Mouse (Mus musculus): ENCODE measurements at regions not wholly inside any gene's neighbourhood (a gene's known extent, or its start where the extent isn't known, plus 50 kb on each side); places are given as distances from the start of the nearest gene placed in this dataset.

GRCm38 (mm10) chr4:70844742-70845141 lies 309.9 kb upstream of the Megf9 start:
- Histone ChIP-seq H3K27me3 (replicated peaks; ENCODE audit: control insufficient read depth, insufficient read depth, low read length) (no peaks in the 10 kb centered on the region), H3K9me3 (ENCODE audit: control insufficient read depth, low read length) (no peaks in the 10 kb centered on the region), H3K9ac (ENCODE audit: low read depth, low read length) (no peak overlapping the region), H3K4me3 (ENCODE audit: low read length) (no peak overlapping the region), H3K4me2 (ENCODE audit: low read length) (no peak overlapping the region), H3K4me1 (ENCODE audit: control insufficient read depth, insufficient read depth, low read depth, low read length) (no peaks in the 10 kb centered on the region), H3K36me3 (ENCODE audit: control insufficient read depth, insufficient read depth, low read length) (no peaks in the 10 kb centered on the region), H3K27ac (ENCODE audit: low read depth, low read length) (no peak overlapping the region)
- WGBS = 36% methylated on average over 1 of the region's 1 CpGs
- ATAC-seq = no peak

GRCm38 (mm10) chr4:70810956-70811316 lies 276.1 kb upstream of the Megf9 start:
- H3K36me3 ChIP-seq (ENCODE audit: control insufficient read depth, insufficient read depth, low read length) = no peaks in the 10 kb centered on the region
- no peak overlapping the region for H3K4me2 ChIP-seq (ENCODE audit: low read length)
- H3K27ac ChIP-seq (ENCODE audit: low read depth, low read length) = no peak overlapping the region
- ATAC-seq = peak; percentile 70; the same call in 1 of the 2 replicates
- peaks cover 2% of the 10 kb centered on the region; the same call in 1 of the 2 replicates for H3K9me3 ChIP-seq (ENCODE audit: control insufficient read depth, low read length)
- no peaks in the 10 kb centered on the region for H3K27me3 ChIP-seq (replicated peaks; ENCODE audit: control insufficient read depth, insufficient read depth, low read length)
- 18% methylated on average over 2 of the region's 2 CpGs for WGBS
- H3K9ac ChIP-seq (ENCODE audit: low read depth, low read length) = no peak overlapping the region
- H3K4me1 ChIP-seq (ENCODE audit: control insufficient read depth, insufficient read depth, low read depth, low read length) = no peaks in the 10 kb centered on the region
- no peak overlapping the region for H3K4me3 ChIP-seq (ENCODE audit: low read length)

GRCm38 (mm10) chr4:70810311-70810955 lies 275.6 kb upstream of the Megf9 start:
- Histone ChIP-seq H3K4me3 (ENCODE audit: low read length) (no peak overlapping the region), H3K4me1 (ENCODE audit: control insufficient read depth, insufficient read depth, low read depth, low read length) (no peaks in the 10 kb centered on the region), H3K9ac (ENCODE audit: low read depth, low read length) (no peak overlapping the region), H3K27ac (ENCODE audit: low read depth, low read length) (no peak overlapping the region), H3K27me3 (replicated peaks; ENCODE audit: control insufficient read depth, insufficient read depth, low read length) (no peaks in the 10 kb centered on the region), H3K9me3 (ENCODE audit: control insufficient read depth, low read length) (peaks cover 2% of the 10 kb centered on the region; the same call in 1 of the 2 replicates), H3K36me3 (ENCODE audit: control insufficient read depth, insufficient read depth, low read length) (no peaks in the 10 kb centered on the region), H3K4me2 (ENCODE audit: low read length) (no peak overlapping the region)
- 0 out of 2 replicates have a peak, but pooled peaks have one; percentile 45 for ATAC-seq

- no peak overlapping the region for H3K27ac ChIP-seq (ENCODE audit: low read depth, low read length)
- H3K4me1 ChIP-seq (ENCODE audit: control insufficient read depth, insufficient read depth, low read depth, low read length) = no peaks in the 10 kb centered on the region
- WGBS = 71% methylated on average over 3 of the region's 3 CpGs
- no peak overlapping the region for H3K4me3 ChIP-seq (ENCODE audit: low read length)
- H3K36me3 ChIP-seq (ENCODE audit: control insufficient read depth, insufficient read depth, low read length) = no peaks in the 10 kb centered on the region
- H3K9ac ChIP-seq (ENCODE audit: low read depth, low read length) = no peak overlapping the region
- no peak overlapping the region for H3K4me2 ChIP-seq (ENCODE audit: low read length)
- ATAC-seq = no peak
- H3K27me3 ChIP-seq (replicated peaks; ENCODE audit: control insufficient read depth, insufficient read depth, low read length) = no peaks in the 10 kb centered on the region
- no peaks in the 10 kb centered on the region for H3K9me3 ChIP-seq (ENCODE audit: control insufficient read depth, low read length)
Observed at GRCm38 (mm10) chr4:70804925-70805342, 270.1 kb upstream of the Megf9 start.

GRCm38 (mm10) chr4:70798483-70798882 lies 263.7 kb upstream of the Megf9 start:
- Histone ChIP-seq H3K4me3 (ENCODE audit: low read length) (no peak overlapping the region), H3K9me3 (ENCODE audit: control insufficient read depth, low read length) (no peaks in the 10 kb centered on the region), H3K9ac (ENCODE audit: low read depth, low read length) (no peak overlapping the region), H3K4me2 (ENCODE audit: low read length) (no peak overlapping the region), H3K27me3 (replicated peaks; ENCODE audit: control insufficient read depth, insufficient read depth, low read length) (no peaks in the 10 kb centered on the region), H3K27ac (ENCODE audit: low read depth, low read length) (no peak overlapping the region), H3K36me3 (ENCODE audit: control insufficient read depth, insufficient read depth, low read length) (no peaks in the 10 kb centered on the region), H3K4me1 (ENCODE audit: control insufficient read depth, insufficient read depth, low read depth, low read length) (no peaks in the 10 kb centered on the region)
- WGBS = 52% methylated on average over 1 of the region's 1 CpGs
- ATAC-seq = no peak

- WGBS = 77% methylated on average over 3 of the region's 3 CpGs
- no peaks in the 10 kb centered on the region for H3K9me3 ChIP-seq (ENCODE audit: control insufficient read depth, low read length)
- no peak overlapping the region for H3K4me3 ChIP-seq (ENCODE audit: low read length)
- no peak overlapping the region for H3K27ac ChIP-seq (ENCODE audit: low read depth, low read length)
- H3K4me2 ChIP-seq (ENCODE audit: low read length) = no peak overlapping the region
- H3K27me3 ChIP-seq (replicated peaks; ENCODE audit: control insufficient read depth, insufficient read depth, low read length) = no peaks in the 10 kb centered on the region
- no peak for ATAC-seq
- H3K4me1 ChIP-seq (ENCODE audit: control insufficient read depth, insufficient read depth, low read depth, low read length) = no peaks in the 10 kb centered on the region
- no peak overlapping the region for H3K9ac ChIP-seq (ENCODE audit: low read depth, low read length)
- H3K36me3 ChIP-seq (ENCODE audit: control insufficient read depth, insufficient read depth, low read length) = no peaks in the 10 kb centered on the region
Observed at GRCm38 (mm10) chr4:70797935-70798334, 263.1 kb upstream of the Megf9 start.

- H3K9ac ChIP-seq (ENCODE audit: low read depth, low read length) = no peak overlapping the region
- 48% methylated on average over 2 of the region's 2 CpGs for WGBS
- no peak overlapping the region for H3K27ac ChIP-seq (ENCODE audit: low read depth, low read length)
- no peaks in the 10 kb centered on the region for H3K4me1 ChIP-seq (ENCODE audit: control insufficient read depth, insufficient read depth, low read depth, low read length)
- no peaks in the 10 kb centered on the region for H3K27me3 ChIP-seq (replicated peaks; ENCODE audit: control insufficient read depth, insufficient read depth, low read length)
- no peak overlapping the region for H3K4me3 ChIP-seq (ENCODE audit: low read length)
- no peaks in the 10 kb centered on the region for H3K9me3 ChIP-seq (ENCODE audit: control insufficient read depth, low read length)
- ATAC-seq = no peak
- H3K4me2 ChIP-seq (ENCODE audit: low read length) = no peak overlapping the region
- no peaks in the 10 kb centered on the region for H3K36me3 ChIP-seq (ENCODE audit: control insufficient read depth, insufficient read depth, low read length)
Observed at GRCm38 (mm10) chr4:70783487-70783886, 248.7 kb upstream of the Megf9 start.

- Histone ChIP-seq H3K27ac (ENCODE audit: low read depth, low read length) (no peak overlapping the region), H3K4me3 (ENCODE audit: low read length) (no peak overlapping the region), H3K9ac (ENCODE audit: low read depth, low read length) (no peak overlapping the region), H3K4me2 (ENCODE audit: low read length) (no peak overlapping the region), H3K36me3 (ENCODE audit: control insufficient read depth, insufficient read depth, low read length) (no peaks in the 10 kb centered on the region), H3K4me1 (ENCODE audit: control insufficient read depth, insufficient read depth, low read depth, low read length) (no peaks in the 10 kb centered on the region), H3K9me3 (ENCODE audit: control insufficient read depth, low read length) (no peaks in the 10 kb centered on the region), H3K27me3 (replicated peaks; ENCODE audit: control insufficient read depth, insufficient read depth, low read length) (no peaks in the 10 kb centered on the region)
- ATAC-seq = no peak
- WGBS = 48% methylated on average over 2 of the region's 2 CpGs
Observed at GRCm38 (mm10) chr4:70781591-70781990, 246.8 kb upstream of the Megf9 start.

GRCm38 (mm10) chr4:70776273-70776672 lies 241.5 kb upstream of the Megf9 start:
- Histone ChIP-seq H3K27ac (ENCODE audit: low read depth, low read length) (no peak overlapping the region), H3K4me1 (ENCODE audit: control insufficient read depth, insufficient read depth, low read depth, low read length) (no peaks in the 10 kb centered on the region), H3K36me3 (ENCODE audit: control insufficient read depth, insufficient read depth, low read length) (no peaks in the 10 kb centered on the region), H3K9me3 (ENCODE audit: control insufficient read depth, low read length) (no peaks in the 10 kb centered on the region), H3K4me2 (ENCODE audit: low read length) (no peak overlapping the region), H3K27me3 (replicated peaks; ENCODE audit: control insufficient read depth, insufficient read depth, low read length) (no peaks in the 10 kb centered on the region), H3K4me3 (ENCODE audit: low read length) (no peak overlapping the region), H3K9ac (ENCODE audit: low read depth, low read length) (no peak overlapping the region)
- no peak for ATAC-seq
- WGBS = 84% methylated on average over 1 of the region's 1 CpGs

- WGBS = 82% methylated on average over 1 of the region's 1 CpGs
- H3K9me3 ChIP-seq (ENCODE audit: control insufficient read depth, low read length) = peaks cover 4% of the 10 kb centered on the region
- no peak overlapping the region for H3K9ac ChIP-seq (ENCODE audit: low read depth, low read length)
- H3K4me2 ChIP-seq (ENCODE audit: low read length) = no peak overlapping the region
- no peak overlapping the region for H3K4me3 ChIP-seq (ENCODE audit: low read length)
- no peaks in the 10 kb centered on the region for H3K36me3 ChIP-seq (ENCODE audit: control insufficient read depth, insufficient read depth, low read length)
- no peak overlapping the region for H3K27ac ChIP-seq (ENCODE audit: low read depth, low read length)
- no peaks in the 10 kb centered on the region for H3K27me3 ChIP-seq (replicated peaks; ENCODE audit: control insufficient read depth, insufficient read depth, low read length)
- ATAC-seq = no peak
- no peaks in the 10 kb centered on the region for H3K4me1 ChIP-seq (ENCODE audit: control insufficient read depth, insufficient read depth, low read depth, low read length)
Observed at GRCm38 (mm10) chr4:70743425-70743824, 208.6 kb upstream of the Megf9 start.

All from hindbrain, embryonic 16.5 days (tissue).